Comparison of ENCODE assay signal across 20 mouse cellular contexts in the genomic region with DNA sequence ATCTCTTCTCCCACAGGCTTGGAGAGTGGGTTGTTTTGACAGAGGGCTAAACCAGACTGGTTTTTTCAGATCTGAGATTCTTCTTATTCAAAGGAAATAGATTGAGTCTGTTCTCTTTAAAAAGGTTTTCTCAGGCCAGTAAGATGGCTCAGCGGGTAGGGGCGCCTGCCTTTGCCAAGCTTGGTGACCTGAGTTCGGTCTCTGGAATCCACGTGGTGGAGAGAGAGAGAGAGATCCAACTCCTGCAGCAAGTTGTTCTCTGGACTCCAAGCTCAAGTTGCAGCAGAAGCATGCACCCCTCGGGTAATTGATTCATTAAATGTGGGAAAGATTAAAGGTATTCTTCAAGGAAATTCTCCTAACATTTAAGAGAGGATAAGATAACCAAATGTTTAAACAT. TPM values are rescaled to one million over a fixed set of nuclear protein-coding genes. Genes with fewer than 3 reads are reported as not detected.
DNase-seq lines count a peak whose midpoint lies in the region; ATAC-seq and TF ChIP-seq lines count a peak whose summit lies in the region.
"Had no signal": no experiment of that assay in that cellular context is flagged by ENCODE, and none has a peak within 500 bp of the region (broad histone marks: within the 10 kb centered on the region; RNA-seq: fewer than 3 reads in every experiment).

No protein-coding gene starts in this region.

- no peak for TF ChIP-seq POLR2A in kidney, adult 2 months (IDR thresholded peaks at IDR 0.05; ENCODE audit: low read depth, low read length)

- no peak overlapping the region for H3K9ac ChIP-seq in heart, embryonic 13.5 days
- no peak overlapping the region for H3K9ac ChIP-seq in forebrain, embryonic 11.5 days (ENCODE audit: low read length)
- H3K9ac ChIP-seq: embryonic facial prominence, embryonic 12.5 days; limb, embryonic 15.5 days; neural tube, embryonic 15.5 days had no signal

- H3K4me1 ChIP-seq in heart, embryonic 13.5 days, result peaks cover 45% of the 10 kb centered on the region
- peaks cover 18% of the 10 kb centered on the region; the same call in 1 of the 2 replicates for H3K4me1 ChIP-seq in kidney, adult 2 months (ENCODE audit: control insufficient read depth, insufficient read depth, low read length)
- H3K4me1 ChIP-seq in forebrain, embryonic 11.5 days (replicated peaks; ENCODE audit: control insufficient read depth, insufficient read depth, low read length), result no peaks in the 10 kb centered on the region
- H3K4me1 ChIP-seq: neural tube, embryonic 15.5 days had no signal

- H3K9me3 ChIP-seq in heart, embryonic 13.5 days, result no peaks in the 10 kb centered on the region
- no peaks in the 10 kb centered on the region for H3K9me3 ChIP-seq in forebrain, embryonic 11.5 days (ENCODE audit: control insufficient read depth, low read length)
- H3K9me3 ChIP-seq: embryonic facial prominence, embryonic 12.5 days; hindbrain, embryonic 10.5 days; limb, embryonic 15.5 days; neural tube, embryonic 15.5 days had no signal

- H3K27me3 ChIP-seq in heart, embryonic 13.5 days (replicated peaks), result no peaks in the 10 kb centered on the region
- no peaks in the 10 kb centered on the region for H3K27me3 ChIP-seq in kidney, adult 2 months (replicated peaks; ENCODE audit: control insufficient read depth, insufficient read depth, low read length)
- H3K27me3 ChIP-seq in forebrain, embryonic 11.5 days (ENCODE audit: control insufficient read depth, insufficient read depth, low read length), result no peaks in the 10 kb centered on the region
- H3K27me3 ChIP-seq: embryonic facial prominence, embryonic 12.5 days; limb, embryonic 15.5 days; neural tube, embryonic 15.5 days had no signal

- H3K4me2 ChIP-seq in heart, embryonic 13.5 days, result no peak overlapping the region
- H3K4me2 ChIP-seq in forebrain, embryonic 11.5 days (ENCODE audit: low read depth, low read length, severe bottlenecking), result no peak overlapping the region
- H3K4me2 ChIP-seq: embryonic facial prominence, embryonic 12.5 days; limb, embryonic 15.5 days; neural tube, embryonic 15.5 days had no signal

- WGBS in heart, embryonic 13.5 days, result 24% methylated on average over 5 of the region's 5 CpGs
- WGBS in kidney, adult 2 months, result 40% methylated on average over 5 of the region's 5 CpGs
- WGBS in forebrain, embryonic 11.5 days, result 68% methylated on average over 5 of the region's 5 CpGs

- peak overlapping the region; percentile 55 for H3K27ac ChIP-seq in heart, embryonic 13.5 days (replicated peaks)
- H3K27ac ChIP-seq in kidney, adult 2 months (ENCODE audit: insufficient read depth, low read depth, low read length), result peak overlapping the region; percentile 69; the same call in 1 of the 2 replicates
- no peak overlapping the region for H3K27ac ChIP-seq in forebrain, embryonic 11.5 days (ENCODE audit: low read depth, low read length)
- H3K27ac ChIP-seq in left cerebral cortex, adult 2 months, result no peak overlapping the region
- H3K27ac ChIP-seq: embryonic facial prominence, embryonic 12.5 days; hindbrain, embryonic 10.5 days; limb, embryonic 15.5 days; neural tube, embryonic 15.5 days had no signal

- intact Hi-C loops in heart, postnatal 36 days (cut with DNase I), result no loop called here
- intact Hi-C loops in left cerebral cortex, adult 2 months (cut with DNase I), result no loop called here

- TF ChIP-seq CTCF in kidney, adult 2 months (conservative IDR thresholded peaks at IDR 0.05; ENCODE audit: insufficient read depth, insufficient read length, low read depth, low read length), result no peak
- TF ChIP-seq CTCF in left cerebral cortex, adult 2 months (IDR thresholded peaks at IDR 0.05), result no peak

- DNase-seq in heart, postnatal 36 days, result no peak
- peak; percentile 54 for DNase-seq in kidney, adult 18-20 months
- peak; percentile 92 for DNase-seq in kidney, adult 2 months
- peak; percentile 73 to 90 for DNase-seq in kidney, postnatal 25 days
- no peak for DNase-seq in forebrain, embryonic 11.5 days (ENCODE audit: low spot score)
- DNase-seq in left cerebral cortex, adult 2 months (ENCODE audit: extremely low spot score in 1 of 2, low spot score in 2 of 2), result no peak
- DNase-seq: adrenal gland, postnatal 10 days; cerebellum, adult 9-11 months; gastrocnemius, postnatal 14 days; layer of hippocampus, postnatal 36 days; lung, postnatal 10 days; midbrain, embryonic 14.5 days; thymus, postnatal 14 days had no signal

- H3K4me3 ChIP-seq in heart, embryonic 13.5 days, result no peak overlapping the region
- H3K4me3 ChIP-seq in kidney, adult 2 months (ENCODE audit: insufficient read depth, low read depth, low read length), result no peak overlapping the region
- no peak overlapping the region for H3K4me3 ChIP-seq in forebrain, embryonic 11.5 days (ENCODE audit: low read depth, low read length)
- no peak overlapping the region for H3K4me3 ChIP-seq in left cerebral cortex, adult 2 months
- H3K4me3 ChIP-seq: embryonic facial prominence, embryonic 12.5 days; erythroblast, embryonic 14.5 days; hindbrain, embryonic 10.5 days; limb, embryonic 15.5 days; neural tube, embryonic 15.5 days had no signal

- ATAC-seq in heart, embryonic 13.5 days (ENCODE audit: extremely low read depth, insufficient number of reproducible peaks, low FRiP score, low TSS enrichment), result no peak
- no peak for ATAC-seq in forebrain, embryonic 11.5 days (replicated peaks; ENCODE audit: low FRiP score)
- ATAC-seq: forebrain, embryonic 14.5 days had no signal

- H3K36me3 ChIP-seq in heart, embryonic 13.5 days, result no peaks in the 10 kb centered on the region
- H3K36me3 ChIP-seq in kidney, adult 2 months (ENCODE audit: control insufficient read depth, insufficient read depth, low read length), result no peaks in the 10 kb centered on the region
- no peaks in the 10 kb centered on the region for H3K36me3 ChIP-seq in forebrain, embryonic 11.5 days (ENCODE audit: control insufficient read depth, insufficient read depth, low read length)
- H3K36me3 ChIP-seq: embryonic facial prominence, embryonic 12.5 days; hindbrain, embryonic 10.5 days; limb, embryonic 15.5 days; neural tube, embryonic 15.5 days had no signal

RNA-seq across cellular contexts. Expression of gene Add3, which starts 16.9 kb away (rescaled TPM):
- polyA plus RNA-seq in heart, embryonic 13.5 days (2015; fragmentation: Nextera tagmentation; extraction: Ambion mirVana), result 120 and 121 TPM in 2 replicates
- total RNA-seq in heart, postnatal 36 days (2021), result 10 to 100 TPM; 45.2 to 48.6 TPM
- polyA plus RNA-seq in kidney, adult 2 months (2012; rRNA removed), result 52.9 and 61.6 TPM in 2 replicates
- 59.3 and 61.5 TPM in 2 replicates for polyA plus RNA-seq in forebrain, embryonic 11.5 days (2014; fragmentation: Nextera tagmentation; extraction: Ambion mirVana)
- 10 to 100 TPM; 84.4 to 86.9 TPM for total RNA-seq in left cerebral cortex, adult 2 months (2021)

Comparison
In these comparisons a context has a peak if more than half of its experiments do, and no peak if none do; other contexts are left out.
1. H3K27ac ChIP-seq: peak in heart, embryonic 13.5 days (single experiment) and kidney, adult 2 months (single experiment); none in forebrain, embryonic 11.5 days (single experiment) and left cerebral cortex, adult 2 months (single experiment).
2. DNase-seq: peak in kidney, adult 18-20 months (single experiment), kidney, adult 2 months (single experiment) and kidney, postnatal 25 days (2 of 2); none in heart, postnatal 36 days (0 of 2), forebrain, embryonic 11.5 days (single experiment) and left cerebral cortex, adult 2 months (0 of 2).